Mouse (Mus musculus): ENCODE measurements around the gene Fam83d.

Fam83d gene

DNA sequence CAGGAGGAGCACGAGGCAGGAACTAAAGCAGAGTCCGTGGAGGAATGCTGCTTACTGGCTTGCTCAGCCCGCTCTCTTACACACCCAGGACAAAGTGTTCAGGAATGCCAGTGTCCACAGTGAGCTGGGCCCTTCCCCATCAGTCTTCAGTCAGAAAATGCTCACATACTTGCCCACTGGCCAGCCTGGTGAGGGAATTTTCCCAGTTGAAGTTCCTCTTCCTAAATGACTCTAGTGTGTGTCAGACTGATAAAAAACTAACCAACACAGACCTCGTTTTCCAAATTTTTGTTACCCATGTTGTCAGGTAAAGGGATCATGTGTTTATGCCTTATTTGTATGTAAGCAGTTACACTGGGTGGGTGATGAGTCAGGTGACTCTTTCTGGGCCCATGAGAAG, 48.3 kb downstream of the Fam83d start:
- no peak for DNase-seq (ENCODE audit: low spot score in 2 of 2)

DNA sequence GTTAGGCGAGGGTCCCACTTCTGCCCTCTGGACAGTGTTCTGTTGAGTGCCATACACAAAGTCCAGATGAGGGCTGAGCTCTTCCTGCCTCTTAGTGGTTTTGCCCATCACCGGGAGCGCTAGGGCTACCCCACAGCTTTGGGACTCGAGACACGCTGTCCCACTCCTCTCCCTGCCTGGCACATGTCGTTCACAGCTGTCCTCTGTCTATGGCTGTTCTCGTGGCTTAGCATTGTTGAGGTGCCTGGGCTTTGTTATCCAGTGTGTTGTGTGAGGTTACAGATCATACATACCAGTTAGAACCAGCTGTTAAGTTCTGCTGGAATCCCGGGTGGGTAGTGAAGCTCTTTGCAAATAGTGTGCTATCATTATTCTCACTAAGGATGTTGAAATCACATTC, 49.8 kb downstream of the Fam83d start:
- DNase-seq (ENCODE audit: low spot score in 2 of 2), result no peak

DNA sequence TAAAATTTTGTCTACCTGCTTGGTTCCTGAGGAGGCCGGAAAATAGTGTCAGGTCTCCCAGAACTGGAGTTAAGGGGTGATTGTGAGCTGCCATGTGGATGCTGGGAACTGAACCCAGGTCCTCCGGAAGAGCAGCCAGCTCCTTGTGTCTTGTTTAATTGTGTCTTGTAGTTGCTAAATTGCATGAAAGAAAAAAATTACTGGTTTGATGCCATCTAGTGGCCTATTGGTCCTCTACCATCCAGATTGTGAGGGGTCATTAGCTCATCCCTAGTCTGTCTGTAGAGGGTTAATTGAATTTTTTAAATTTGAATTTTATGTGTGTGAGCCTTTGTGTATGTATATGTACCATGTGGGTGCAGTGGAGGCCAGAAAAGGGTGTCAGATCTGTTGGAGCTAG, 60.2 kb downstream of the Fam83d start:
- no peak for DNase-seq (ENCODE audit: low spot score in 2 of 2)

DNA sequence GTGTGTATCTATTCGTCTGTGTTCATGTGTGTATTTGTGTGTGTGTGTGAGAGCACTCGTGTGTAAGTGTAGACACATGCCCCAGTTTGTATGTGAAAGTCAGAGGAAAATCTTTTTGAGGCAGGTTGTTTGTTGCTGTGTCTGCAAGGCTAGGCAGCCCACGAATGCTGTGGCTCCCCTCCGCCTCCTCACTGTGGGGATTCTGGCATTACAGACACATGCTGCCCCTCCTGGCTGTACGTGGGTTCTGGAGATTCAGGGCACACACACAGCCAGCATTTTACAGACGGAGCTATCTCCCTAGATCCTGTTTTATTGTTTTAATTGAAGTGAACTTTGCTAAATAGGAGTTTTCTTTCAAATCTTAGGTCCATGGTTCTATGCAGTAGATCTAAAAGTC, 61.9 kb downstream of the Fam83d start:
- no peak for DNase-seq (ENCODE audit: low spot score in 2 of 2)

DNA sequence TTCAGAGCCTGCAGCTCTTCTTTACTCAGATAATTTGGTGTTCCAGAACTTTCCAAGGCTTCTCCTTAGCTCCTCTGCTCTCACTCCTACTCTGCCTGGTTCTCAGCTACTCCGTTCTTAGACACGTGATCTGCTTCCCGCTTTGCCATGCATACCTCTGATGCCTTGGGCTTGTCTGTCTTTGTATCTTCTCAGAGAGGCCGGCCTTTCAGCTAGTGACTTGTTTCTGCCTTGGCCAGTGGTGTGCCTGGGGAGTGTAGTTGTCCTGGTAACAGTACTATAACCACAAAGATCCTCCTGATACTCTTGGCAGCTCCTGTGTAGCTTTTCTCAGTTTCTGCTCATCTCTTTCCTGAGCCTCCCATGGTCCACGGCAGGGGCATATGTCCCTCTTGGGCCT, 65.3 kb downstream of the Fam83d start:
- no peak for DNase-seq (ENCODE audit: low spot score in 2 of 2)

DNA sequence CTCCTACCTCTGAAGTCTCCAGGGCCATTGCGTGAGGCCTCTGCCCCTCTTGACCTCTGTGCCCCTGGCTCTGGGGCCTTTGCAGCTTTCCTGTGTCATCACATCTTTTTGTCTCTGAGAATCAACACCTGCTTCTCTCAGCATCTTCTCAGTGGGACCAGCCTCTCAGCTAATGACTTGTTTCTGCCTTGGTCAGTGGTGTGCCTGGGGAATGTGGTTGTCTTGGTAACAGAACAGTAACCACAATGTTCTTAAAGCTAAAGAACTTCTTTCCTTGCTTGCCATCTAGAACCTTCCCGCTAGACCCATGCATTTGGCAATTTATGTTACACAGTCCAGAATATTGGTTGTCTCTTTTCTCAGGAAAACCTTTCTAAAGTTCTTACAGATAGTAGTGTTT, 65.8 kb downstream of the Fam83d start:
- no peak for DNase-seq (ENCODE audit: low spot score in 2 of 2)
